ENCODE assay signal across 10 mouse cellular contexts in the genomic region with DNA sequence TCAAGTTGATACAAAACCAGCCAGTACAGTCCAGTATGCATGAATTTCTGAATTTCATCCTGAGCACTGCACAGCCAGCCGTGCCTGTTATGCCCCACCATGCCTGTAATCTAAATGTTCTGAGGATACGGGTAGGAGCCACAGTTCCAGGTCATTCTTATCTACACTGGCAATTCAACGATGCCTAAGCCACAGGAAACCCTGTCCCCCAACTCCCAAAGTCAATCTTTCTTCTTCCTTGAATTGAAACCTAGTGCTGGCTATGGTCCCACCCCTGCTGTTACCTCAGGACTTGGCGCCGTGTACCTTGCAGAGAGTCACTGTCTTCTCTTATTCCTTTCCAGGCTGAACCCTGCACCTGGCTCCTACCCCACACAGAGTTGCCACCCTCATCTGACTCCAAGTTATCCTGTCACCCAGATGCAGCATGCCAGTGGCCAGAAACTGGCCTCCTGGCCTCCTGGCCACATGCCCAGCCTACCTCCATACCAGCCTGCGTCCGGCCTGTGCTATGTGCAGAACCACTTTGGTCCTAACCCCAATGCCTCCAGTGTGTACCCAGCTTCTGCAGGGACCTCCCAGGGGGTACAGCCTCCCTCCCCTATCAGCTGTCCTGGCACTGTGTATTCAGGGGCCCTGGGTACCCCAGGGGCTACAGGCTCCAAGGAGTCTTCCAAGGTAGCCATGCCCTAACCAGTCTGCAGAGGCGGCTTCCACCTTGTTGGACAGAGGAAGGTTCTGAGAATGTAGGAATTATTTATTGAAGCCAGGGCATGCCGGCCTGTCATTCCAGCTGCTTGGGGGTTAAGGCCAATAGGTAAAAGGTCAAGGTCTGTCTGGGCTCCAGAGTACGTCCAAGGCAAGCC. TPM values are rescaled to one million over a fixed set of nuclear protein-coding genes. Genes with fewer than 3 reads are reported as not detected.
DNase-seq lines count a peak whose midpoint lies in the region; ATAC-seq and TF ChIP-seq lines count a peak whose summit lies in the region.
"Had no signal": no experiment of that assay in that cellular context is flagged by ENCODE, and none has a peak within 500 bp of the region (broad histone marks: within the 10 kb centered on the region; RNA-seq: fewer than 3 reads in every experiment).

No protein-coding gene starts in this region.

- TF ChIP-seq EP300 in MEL (IDR thresholded peaks at IDR 0.05; ENCODE audit: low read depth in 1 of 2, low read length in 2 of 2): peak; percentile 74 to 88; a peak in 3 of 4 replicates
- no peak for TF ChIP-seq EP300 in heart, adult 2 months (IDR thresholded peaks at IDR 0.05; ENCODE audit: insufficient read depth, low read depth, low read length)

- H3K9ac ChIP-seq in MEL (ENCODE audit: control insufficient read depth, low read depth, low read length, poor library complexity, severe bottlenecking): peak overlapping the region; percentile 11; the same call in 1 of the 2 replicates
- H3K9ac ChIP-seq in liver, embryonic 11.5 days (ENCODE audit: low read depth, low read length): no peak overlapping the region
- no peak overlapping the region for H3K9ac ChIP-seq in heart, adult 2 months (ENCODE audit: low read depth, low read length)
- H3K9ac ChIP-seq: lung, embryonic 14.5 days had no signal

- no peak overlapping the region for H3K4me3 ChIP-seq in gastrocnemius, adult 2 months
- no peak overlapping the region; a peak in 1 of 4 replicates for H3K4me3 ChIP-seq in MEL (ENCODE audit: control insufficient read depth in 1 of 2, insufficient read depth in 1 of 2, low read depth in 2 of 2, low read length in 2 of 2)
- H3K4me3 ChIP-seq in liver, embryonic 11.5 days (ENCODE audit: low read depth, low read length): no peak overlapping the region
- H3K4me3 ChIP-seq in heart, adult 2 months: no peak overlapping the region

- H3K27ac ChIP-seq in gastrocnemius, adult 2 months: peak overlapping the region; percentile 79
- H3K27ac ChIP-seq in MEL (ENCODE audit: control insufficient read depth, low read depth, low read length): peak overlapping the region; percentile 62
- peak overlapping the region; percentile 40; the same call in 1 of the 2 replicates for H3K27ac ChIP-seq in liver, embryonic 11.5 days (ENCODE audit: low read depth, low read length)
- H3K27ac ChIP-seq in heart, adult 2 months: no peak overlapping the region

- no peak for TF ChIP-seq CTCF in gastrocnemius, adult 2 months (IDR thresholded peaks at IDR 0.05)
- no peak for TF ChIP-seq CTCF in MEL (IDR thresholded peaks at IDR 0.05 in 2 of 3, conservative IDR thresholded peaks at IDR 0.05 in 1 of 3; ENCODE audit: control insufficient read depth in 1 of 3, insufficient read depth in 1 of 3, low read depth in 2 of 3, low read length in 3 of 3, poor library complexity in 1 of 3, severe bottlenecking in 1 of 3)
- TF ChIP-seq CTCF in heart, adult 2 months (IDR thresholded peaks at IDR 0.05): no peak

- peaks cover 0 to 34% of the 10 kb centered on the region in 2 experiments; a peak in 2 of 4 replicates for H3K36me3 ChIP-seq in MEL (ENCODE audit: control insufficient read depth in 1 of 2, insufficient read depth in 2 of 2, low read length in 2 of 2)
- H3K36me3 ChIP-seq in liver, embryonic 11.5 days (ENCODE audit: control insufficient read depth, insufficient read depth, low read length): peaks cover 8% of the 10 kb centered on the region; the same call in 1 of the 2 replicates
- no peaks in the 10 kb centered on the region for H3K36me3 ChIP-seq in heart, adult 2 months (ENCODE audit: control insufficient read depth, insufficient read depth, low read length)

- DNase-seq in gastrocnemius, adult 2 months: peak; percentile 73
- DNase-seq in gastrocnemius, postnatal 4 days (ENCODE audit: low spot score in 2 of 2): no peak
- peak; percentile 83 for DNase-seq in MEL (ENCODE audit: low read depth, low spot score)
- no peak for DNase-seq in liver, embryonic 11.5 days (ENCODE audit: low spot score)
- DNase-seq in heart, adult 2 months: no peak
- no peak for DNase-seq in Muller cell, postnatal 12 days (ENCODE audit: inconsistent ontology term)
- no peak for DNase-seq in T-cell, adult 2 months (ENCODE audit: low spot score)
- DNase-seq: lung, embryonic 14.5 days had no signal

- 0 out of 4 replicates have a peak, but pooled peaks of 1 of the 2 experiments have one; percentile 34 for TF ChIP-seq POLR2A in MEL (IDR thresholded peaks at IDR 0.05; ENCODE audit: control insufficient read depth in 1 of 2, insufficient read depth in 1 of 2, low read depth in 1 of 2, low read length in 2 of 2, poor library complexity in 1 of 2)
- no peak for TF ChIP-seq POLR2A in heart, adult 2 months (IDR thresholded peaks at IDR 0.05; ENCODE audit: insufficient read depth, low read depth, low read length)

- intact Hi-C loops in gastrocnemius, adult 2 months (cut with DNase I): no loop called here
- intact Hi-C loops in heart, adult 2 months (cut with DNase I): no loop called here

- no peaks in the 10 kb centered on the region for H3K27me3 ChIP-seq in MEL (ENCODE audit: control insufficient read depth in 1 of 2, insufficient read depth in 2 of 2, low read length in 2 of 2)
- no peaks in the 10 kb centered on the region for H3K27me3 ChIP-seq in liver, embryonic 11.5 days (replicated peaks; ENCODE audit: control insufficient read depth, insufficient read depth, low read length)
- H3K27me3 ChIP-seq in heart, adult 2 months (ENCODE audit: control insufficient read depth, insufficient read depth, low read length): no peaks in the 10 kb centered on the region
- H3K27me3 ChIP-seq: Patski had no signal

- no peak for TF ChIP-seq RAD21 in MEL (IDR thresholded peaks at IDR 0.05; ENCODE audit: low read depth, low read length)

- no peaks in the 10 kb centered on the region for H3K79me2 ChIP-seq in MEL (ENCODE audit: control insufficient read depth, insufficient read depth, low read length, poor library complexity)
- H3K79me2 ChIP-seq in heart, adult 2 months (replicated peaks; ENCODE audit: control insufficient read depth, insufficient read depth, low read length): no peaks in the 10 kb centered on the region

- H3K4me1 ChIP-seq in MEL (ENCODE audit: control insufficient read depth in 1 of 2, insufficient read depth in 2 of 2, low read length in 2 of 2): peaks cover 24 to 33% of the 10 kb centered on the region in 2 experiments
- H3K4me1 ChIP-seq in liver, embryonic 11.5 days (replicated peaks; ENCODE audit: control insufficient read depth, insufficient read depth, low read length): peaks cover 22% of the 10 kb centered on the region
- H3K4me1 ChIP-seq in heart, adult 2 months (ENCODE audit: control insufficient read depth, insufficient read depth, low read length): no peaks in the 10 kb centered on the region

- H3K4me2 ChIP-seq in liver, embryonic 11.5 days: peak overlapping the region; percentile 17; the same call in 1 of the 2 replicates
- H3K4me2 ChIP-seq: lung, embryonic 14.5 days had no signal

- H3K9me3 ChIP-seq in MEL (replicated peaks; ENCODE audit: insufficient read depth, low read length): no peaks in the 10 kb centered on the region
- H3K9me3 ChIP-seq in liver, embryonic 11.5 days (ENCODE audit: control insufficient read depth, low read length): no peaks in the 10 kb centered on the region

- WGBS in liver, embryonic 11.5 days: 58% methylated on average over 10 of the region's 10 CpGs
- 77% methylated on average over 10 of the region's 10 CpGs for WGBS in heart, adult 2 months

- ATAC-seq in common myeloid progenitor, adult 5-6 weeks (replicated peaks; ENCODE audit: low read depth, poor library complexity, severe bottlenecking): peak; percentile 75
- peak; percentile 68 for ATAC-seq in liver, embryonic 11.5 days (replicated peaks; ENCODE audit: low FRiP score)
- ATAC-seq: Patski had no signal

TF ChIP-seq in MEL, 35 proteins besides CTCF, POLR2A, EP300 and RAD21 (continues in another document):
- TF ChIP-seq ZC3H11A (IDR thresholded peaks at IDR 0.05; ENCODE audit: low read depth, low read length) (no peak), MXI1 (IDR thresholded peaks at IDR 0.05; ENCODE audit: low read depth, low read length) (no peak), ZNF384 (IDR thresholded peaks at IDR 0.05; ENCODE audit: low read depth, low read length) (no peak), RCOR1 (IDR thresholded peaks at IDR 0.05; ENCODE audit: low read depth, low read length) (peak; percentile 88), MYB (IDR thresholded peaks at IDR 0.05; ENCODE audit: low read depth, low read length) (peak; percentile 86), SIN3A (IDR thresholded peaks at IDR 0.05; ENCODE audit: low read length) (peak; percentile 61; the same call in 1 of the 2 replicates), MYC (IDR thresholded peaks at IDR 0.05; ENCODE audit: low read depth, low read length) (0 out of 2 replicates have a peak, but pooled peaks have one; percentile 8), TAL1 (IDR thresholded peaks at IDR 0.05; ENCODE audit: low read length) (peak; percentile 72), GATA1 (IDR thresholded peaks at IDR 0.05; ENCODE audit: low read depth, low read length) (peak; percentile 75), TCF12 (IDR thresholded peaks at IDR 0.05; ENCODE audit: low read depth, low read length) (peak; percentile 70), HCFC1 (IDR thresholded peaks at IDR 0.05; ENCODE audit: low read depth, low read length) (no peak), MAX (IDR thresholded peaks at IDR 0.05; ENCODE audit: low read length) (peak; percentile 33; the same call in 1 of the 2 replicates), ETS1 (IDR thresholded peaks at IDR 0.05; ENCODE audit: low read depth, low read length) (peak; percentile 65)

RNA-seq across cellular contexts. Expression of a gene that starts 10.5 kb away (rescaled TPM):
- 10 to 100 TPM; 10.7 to 13.0 TPM for total RNA-seq in gastrocnemius, adult 2 months (2021)
- total RNA-seq in gastrocnemius, postnatal 4 days (2021): 10 to 100 TPM; 14.9 to 18.9 TPM
- 4.2 and 4.9 TPM in 2 replicates for total RNA-seq in MEL (2012; rRNA removed)
- polyA plus RNA-seq in MEL (2012; ENCODE audit: insufficient read depth in 1 of 2, insufficient read length in 2 of 2, low read depth in 1 of 2, low replicate concordance in 2 of 2, missing spikeins in 1 of 2): 10 to 100 TPM in 1 of 2 experiments, not detected in 1; 29.1 TPM
- total RNA-seq in common myeloid progenitor, adult 5-6 weeks (2017): 12.4 and 14.0 TPM in 2 replicates
- 25.0 and 27.8 TPM in 2 replicates for polyA plus RNA-seq in liver, embryonic 11.5 days (2014; fragmentation: Nextera tagmentation; extraction: Ambion mirVana)
- 10 to 100 TPM; 18.2 to 23.9 TPM for total RNA-seq in heart, adult 2 months (2021)
- polyA plus RNA-seq in heart, adult 2 months (2012; rRNA removed): 23.0 and 27.6 TPM in 2 replicates

RNA-seq across cellular contexts. Expression of a gene that starts 26.9 kb away (rescaled TPM):
- 10 to 100 TPM; 31.4 to 32.7 TPM for total RNA-seq in gastrocnemius, adult 2 months (2021)
- 10 to 100 TPM; 39.2 to 41.9 TPM for total RNA-seq in gastrocnemius, postnatal 4 days (2021)
- total RNA-seq in MEL (2012; rRNA removed): 40.3 and 40.4 TPM in 2 replicates
- polyA plus RNA-seq in MEL (2012; ENCODE audit: insufficient read depth in 1 of 2, insufficient read length in 2 of 2, low read depth in 1 of 2, low replicate concordance in 2 of 2, missing spikeins in 1 of 2): 10 to 100 TPM in 1 of 2 experiments, not detected in 1; 64.4 TPM
- 55.7 and 72.0 TPM in 2 replicates for total RNA-seq in common myeloid progenitor, adult 5-6 weeks (2017)
- polyA plus RNA-seq in liver, embryonic 11.5 days (2014; fragmentation: Nextera tagmentation; extraction: Ambion mirVana): 48.1 and 49.3 TPM in 2 replicates
- total RNA-seq in heart, adult 2 months (2021): 10 to 100 TPM; 63.0 to 77.4 TPM
- 76.7 and 93.6 TPM in 2 replicates for polyA plus RNA-seq in heart, adult 2 months (2012; rRNA removed)

Comparison
In these comparisons a context has a peak if more than half of its experiments do, and no peak if none do; other contexts are left out.
1. DNase-seq: peak in gastrocnemius, adult 2 months (single experiment) and MEL (single experiment); none in gastrocnemius, postnatal 4 days (0 of 2), liver, embryonic 11.5 days (single experiment), heart, adult 2 months (0 of 2), Muller cell, postnatal 12 days (single experiment) and T-cell, adult 2 months (single experiment).